Mouse (Mus musculus): ENCODE data around the gene Raph1.
A peak's percentile ranks its signal among the peaks of the same experiment; 100 is the strongest.

The Raph1 gene

GRCm38 (mm10) chr1:60566631-60567311, at the start of gene Raph1:
Gene Raph1 (minus strand): TSS chr1:60567104.
- peak; percentile 86 for DNase-seq (ENCODE audit: low spot score)

GRCm38 (mm10) chr1:60615703-60616102, 48.8 kb upstream of the Raph1 start:
- DNase-seq (ENCODE audit: low spot score), result no peak

- DNase-seq (ENCODE audit: low spot score), result no peak
These were observed 48.0 kb upstream of the Raph1 start for GRCm38 (mm10) chr1:60614902-60615301.

DNA sequence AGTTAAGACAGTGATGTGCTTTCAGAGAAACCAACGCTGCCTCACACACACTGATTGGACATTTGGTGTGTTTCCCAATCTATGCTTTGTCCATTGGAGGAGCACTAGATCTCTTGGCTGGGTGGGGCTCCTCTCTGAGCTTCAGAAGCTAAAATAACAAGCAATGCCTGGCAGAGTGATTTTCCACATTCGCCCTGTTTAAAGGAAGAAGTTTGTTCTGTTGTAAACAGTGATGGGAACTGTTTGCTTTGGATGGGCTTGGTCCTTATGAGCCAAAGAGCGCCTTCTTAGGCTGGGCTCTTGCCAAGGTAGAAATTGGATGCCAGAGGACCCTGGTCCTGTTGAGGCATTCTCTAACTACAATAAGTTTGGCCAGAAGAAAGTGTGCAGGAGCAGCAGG, 45.1 kb upstream of the Raph1 start:
- no peak for DNase-seq (ENCODE audit: low spot score)

GRCm38 (mm10) chr1:60610631-60611030, 43.7 kb upstream of the Raph1 start:
- DNase-seq (ENCODE audit: low spot score), result no peak

GRCm38 (mm10) chr1:60609011-60609775, 42.3 kb upstream of the Raph1 start:
- no peak for DNase-seq (ENCODE audit: low spot score)

GRCm38 (mm10) chr1:60604481-60605021, 37.6 kb upstream of the Raph1 start:
- no peak for DNase-seq (ENCODE audit: low spot score)

DNA sequence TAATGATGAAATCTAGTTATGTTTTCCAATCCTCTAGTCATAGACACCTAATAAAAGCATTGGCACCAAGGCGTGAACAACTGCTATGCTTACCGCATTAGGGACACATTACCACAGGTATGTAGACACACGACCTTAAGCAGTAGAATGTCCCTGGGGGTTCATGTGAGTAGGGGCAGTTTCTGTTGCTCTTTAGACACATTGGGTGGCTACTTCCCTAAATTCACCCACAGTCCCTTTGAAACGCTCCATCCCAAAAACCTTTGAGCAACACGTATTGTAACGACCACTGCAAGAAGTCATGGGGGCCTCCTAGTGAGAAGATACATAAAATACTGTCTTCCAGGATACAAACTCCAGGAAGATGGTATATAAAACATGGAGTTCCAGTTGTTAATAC, 33.8 kb upstream of the Raph1 start:
- no peak for DNase-seq (ENCODE audit: low spot score)

DNA sequence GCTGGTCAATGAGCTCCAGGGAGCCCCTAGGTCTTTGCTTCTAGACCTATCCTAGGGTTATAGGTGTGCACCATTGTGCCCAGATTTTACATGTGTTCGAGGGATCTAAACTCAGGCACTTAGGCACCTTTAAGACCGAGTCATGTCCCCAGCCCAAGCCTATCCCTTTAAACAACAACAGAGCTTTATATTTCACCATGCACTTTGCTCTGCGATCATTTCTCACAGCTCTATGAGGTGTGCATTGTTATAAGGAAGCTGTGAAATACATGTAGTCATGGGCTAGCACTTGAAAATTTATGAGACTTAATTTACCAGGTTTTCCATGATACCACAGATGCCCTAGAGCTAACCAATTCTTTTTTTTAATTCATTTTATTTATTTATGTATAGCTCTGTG, 33.0 kb upstream of the Raph1 start:
- DNase-seq (ENCODE audit: low spot score), result no peak

DNA sequence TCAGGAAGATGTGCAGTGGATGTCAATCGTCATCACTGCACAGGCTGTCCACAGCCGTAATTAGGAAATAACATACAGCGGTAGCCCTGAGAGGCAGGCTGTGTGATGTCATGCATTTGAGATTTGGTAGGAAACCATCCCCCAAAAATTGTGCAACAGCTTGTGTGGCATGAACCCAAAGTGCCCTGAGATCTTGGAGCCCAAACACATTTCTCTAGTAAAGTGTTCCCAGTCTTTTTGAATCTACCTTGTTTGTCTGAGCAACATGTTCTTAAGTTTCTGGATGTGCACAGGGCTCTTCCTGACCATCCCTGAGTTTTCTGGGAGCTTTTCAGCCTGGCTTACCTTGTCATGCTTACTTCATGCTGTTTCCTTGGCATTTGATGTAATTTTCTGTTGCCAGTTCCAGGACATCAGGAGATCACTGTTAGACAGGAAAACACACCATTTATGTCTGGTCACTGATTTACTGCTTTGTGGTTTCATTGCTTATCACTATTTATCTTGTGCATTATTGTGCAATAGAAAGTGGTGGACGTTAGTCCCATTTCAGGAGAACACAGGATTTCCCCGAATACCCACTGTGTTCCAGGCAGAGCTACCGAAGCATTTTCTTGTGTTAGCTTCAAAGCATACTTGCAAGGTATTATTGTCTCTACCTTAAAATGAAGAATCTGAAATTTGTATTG, 32.3 kb upstream of the Raph1 start:
- DNase-seq (ENCODE audit: low spot score), result no peak

- no peak for DNase-seq (ENCODE audit: low spot score)
These were observed 29.7 kb upstream of the Raph1 start for GRCm38 (mm10) chr1:60596386-60597320.

- no peak for DNase-seq (ENCODE audit: low spot score)
These were observed 26.2 kb upstream of the Raph1 start for GRCm38 (mm10) chr1:60593101-60593500.

DNA sequence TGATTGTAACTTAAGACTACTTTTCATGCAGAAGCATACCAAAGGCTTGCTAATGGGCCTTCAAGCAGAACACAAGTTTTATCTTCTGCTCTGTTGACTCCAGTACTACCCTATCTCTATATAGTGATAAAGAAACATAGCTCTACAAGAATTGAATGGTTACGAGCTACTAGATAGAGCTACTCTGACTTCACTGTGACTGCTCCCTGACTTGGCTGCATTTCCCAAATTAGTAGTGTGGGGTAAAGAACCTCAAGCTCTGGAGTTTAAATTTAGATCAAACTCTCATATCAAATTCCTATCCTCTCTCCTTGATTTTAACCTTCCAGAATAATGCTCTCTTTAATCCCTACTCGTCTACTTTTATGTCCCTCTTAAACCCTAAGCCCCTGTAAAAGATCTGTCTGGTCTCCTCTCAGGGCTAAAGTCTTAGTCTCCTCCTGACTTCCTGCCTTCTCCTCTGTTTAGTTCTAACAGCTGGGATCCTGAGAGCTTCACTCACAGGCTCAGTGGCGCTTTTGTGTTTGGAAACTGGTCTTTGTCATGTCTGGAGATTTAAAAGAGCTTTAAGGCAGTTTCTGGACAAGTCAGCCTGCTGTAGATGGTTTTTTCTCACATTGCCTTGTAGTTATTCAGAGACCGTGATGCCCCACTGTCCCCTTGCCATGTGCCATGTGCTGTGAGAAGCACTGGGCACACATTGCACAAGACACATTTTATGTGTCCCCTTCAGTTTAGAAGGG, 22.2 kb upstream of the Raph1 start:
- DNase-seq (ENCODE audit: low spot score), result no peak

DNA sequence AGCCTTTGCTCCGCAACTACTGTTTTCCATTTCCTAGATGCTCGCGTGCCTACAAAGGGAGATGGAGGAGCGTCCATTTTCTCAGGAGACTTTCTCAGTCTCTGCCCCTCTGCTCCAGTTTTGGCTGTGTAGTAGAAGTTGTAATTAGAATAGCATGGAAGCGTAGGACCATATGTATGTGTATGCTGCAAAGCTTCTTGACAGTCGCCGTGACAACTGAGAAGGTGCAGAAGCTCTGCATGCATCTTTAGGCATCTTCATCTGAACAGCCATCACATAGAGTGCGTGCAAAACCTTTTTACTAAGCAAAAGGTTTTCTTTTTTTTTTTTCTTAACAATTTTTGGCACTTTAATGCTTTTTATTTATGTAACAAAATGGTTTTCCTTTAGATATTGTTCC, 14.1 kb upstream of the Raph1 start:
- no peak for DNase-seq (ENCODE audit: low spot score)

DNA sequence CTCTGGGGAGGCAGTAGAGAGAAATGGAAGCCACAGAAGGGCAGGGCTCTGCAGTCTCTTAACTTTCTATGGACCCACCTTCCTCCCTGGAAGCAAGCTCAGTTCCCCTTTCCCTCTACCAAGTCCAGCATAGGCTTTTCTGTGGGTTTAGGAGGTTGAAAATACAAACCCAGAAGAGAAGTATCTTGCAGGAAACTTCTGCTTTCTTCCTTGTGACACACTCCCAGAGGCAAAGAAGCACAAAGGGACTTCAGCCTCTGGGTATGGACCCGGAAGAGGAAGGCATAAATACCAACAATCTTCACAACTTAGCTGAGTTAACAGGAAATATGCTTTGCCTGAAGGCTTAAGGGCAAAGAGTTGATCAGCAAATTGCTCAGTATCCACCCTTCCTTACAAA, 13.0 kb upstream of the Raph1 start:
- DNase-seq (ENCODE audit: low spot score), result no peak

GRCm38 (mm10) chr1:60572699-60573098, 5.8 kb upstream of the Raph1 start:
- no peak for DNase-seq (ENCODE audit: low spot score)

DNA sequence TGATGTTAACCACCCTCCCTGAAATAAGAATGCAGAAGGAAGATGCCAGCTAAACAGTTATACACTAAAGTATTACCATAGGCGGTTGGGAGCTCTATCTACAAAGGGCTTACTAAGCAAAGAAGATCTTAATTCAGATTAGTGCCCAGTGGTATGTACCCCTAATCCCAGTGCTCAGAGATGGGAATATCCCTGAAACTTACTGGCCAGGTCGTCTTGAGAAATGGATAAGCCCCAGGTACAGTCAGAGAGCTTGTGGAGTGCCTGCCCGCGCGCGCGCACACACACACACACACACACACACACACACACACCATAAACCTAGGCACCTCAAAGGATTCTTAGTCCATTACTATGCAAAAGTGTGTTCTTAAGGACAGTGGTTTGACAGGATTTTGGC, 2.8 kb upstream of the Raph1 start:
- DNase-seq (ENCODE audit: low spot score), result no peak

DNA sequence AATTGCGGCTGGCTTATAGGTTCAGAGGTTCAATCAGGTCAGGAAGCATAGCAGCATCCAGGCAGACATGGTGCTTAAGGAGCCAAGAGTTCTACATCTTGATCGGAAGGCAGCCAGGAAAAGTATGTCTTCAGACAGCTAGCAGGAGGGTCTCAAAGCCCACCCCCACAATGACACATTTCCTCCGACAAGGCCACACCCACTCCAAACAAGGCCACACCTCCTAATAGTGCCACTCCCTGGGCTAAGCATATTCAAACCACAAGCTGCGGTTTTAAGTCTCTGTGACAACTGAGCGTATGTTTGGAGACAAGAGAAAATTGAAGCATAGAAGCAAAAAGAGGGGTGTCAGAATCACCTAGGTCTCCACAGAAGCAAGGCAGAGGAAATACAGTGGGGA, 2.3 kb upstream of the Raph1 start:
- DNase-seq (ENCODE audit: low spot score), result no peak

DNA sequence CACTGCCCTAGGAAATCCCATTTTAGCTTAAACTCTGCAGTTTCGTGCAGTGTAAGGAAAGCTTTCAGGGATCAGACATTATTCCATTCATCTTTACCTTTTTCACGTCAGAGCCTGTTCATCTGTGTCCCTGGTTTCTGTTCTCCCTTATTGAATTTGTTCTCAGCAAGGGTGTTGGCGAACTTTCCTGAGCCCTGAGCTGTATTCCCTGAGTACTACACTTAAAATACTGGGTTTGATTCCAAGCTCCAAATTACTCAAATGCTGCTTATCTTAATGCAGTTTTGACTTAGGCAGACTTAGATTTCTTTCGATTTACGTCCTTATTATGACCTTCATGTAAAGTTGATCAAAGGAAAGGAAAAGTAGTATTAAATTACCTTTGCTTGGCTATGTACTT, 417 bp upstream of the Raph1 start:
- no peak for DNase-seq (ENCODE audit: low spot score)

GRCm38 (mm10) chr1:60565931-60566630, 823 bp downstream of the Raph1 start:
- no peak for DNase-seq (ENCODE audit: low spot score)
